Mouse (Mus musculus) bone marrow macrophage, adult 2 months (primary cell): ENCODE measurements around the gene Clk2.

Experiments
- CTCF ChIP-seq: IDR thresholded peaks from 2 replicates; pipeline ENCODE4 v1.5.1; 2012; ENCODE audit warnings: low read depth, mild to moderate bottlenecking, low read length, moderate library complexity
- POLR2A ChIP-seq: IDR thresholded peaks from 2 replicates; pipeline ENCODE4 v1.6.1; 2012; ENCODE audit warnings: mild to moderate bottlenecking, low read depth, low read length, borderline replicate concordance

DNA sequence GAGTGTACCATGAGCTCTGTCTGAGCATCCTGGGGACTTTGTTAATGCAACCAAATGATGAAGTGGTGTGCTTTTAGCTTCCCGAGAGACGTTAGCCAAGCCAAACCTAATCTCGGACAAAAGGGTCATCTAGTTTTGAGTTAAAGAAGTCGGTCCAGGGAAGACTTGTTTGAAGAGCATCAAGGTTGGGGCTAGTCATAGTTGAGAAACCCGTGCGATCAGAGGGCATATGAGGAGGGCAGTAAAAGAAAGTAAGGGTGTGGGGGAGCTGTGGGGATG is 13.5 kb downstream of the Clk2 start:
- TF ChIP-seq POLR2A (no peak), CTCF (no peak)
